Mouse (Mus musculus) urinary bladder, adult 2 months (tissue): ENCODE measurements around the gene Dnajb14. TPM values are rescaled to one million over a fixed set of nuclear protein-coding genes. Genes with fewer than 3 reads are reported as not detected.
A peak's percentile ranks its signal among the peaks of the same experiment; 100 is the strongest.
"Not testable (repeated sequence)": the region's sequence is repeated elsewhere in the genome, so short reads cannot be mapped to it uniquely, and the experiment has no call there.

Experiments used
- DNase-seq: peaks from one replicate; pipeline ENCODE4 v3.0.0; 2022; ENCODE audit warnings: low spot score
- polyA plus RNA-seq: library from polyadenylated mRNA; depleted of rRNA; stranded (reverse); fragments of >200 nt; gene quantifications from 2 replicates; pipeline ENCODE4 v1.2.3, GENCODE M21; 2012

The Dnajb14 gene
- polyA plus RNA-seq, 1 experiment, result 7.9 TPM

DNA sequence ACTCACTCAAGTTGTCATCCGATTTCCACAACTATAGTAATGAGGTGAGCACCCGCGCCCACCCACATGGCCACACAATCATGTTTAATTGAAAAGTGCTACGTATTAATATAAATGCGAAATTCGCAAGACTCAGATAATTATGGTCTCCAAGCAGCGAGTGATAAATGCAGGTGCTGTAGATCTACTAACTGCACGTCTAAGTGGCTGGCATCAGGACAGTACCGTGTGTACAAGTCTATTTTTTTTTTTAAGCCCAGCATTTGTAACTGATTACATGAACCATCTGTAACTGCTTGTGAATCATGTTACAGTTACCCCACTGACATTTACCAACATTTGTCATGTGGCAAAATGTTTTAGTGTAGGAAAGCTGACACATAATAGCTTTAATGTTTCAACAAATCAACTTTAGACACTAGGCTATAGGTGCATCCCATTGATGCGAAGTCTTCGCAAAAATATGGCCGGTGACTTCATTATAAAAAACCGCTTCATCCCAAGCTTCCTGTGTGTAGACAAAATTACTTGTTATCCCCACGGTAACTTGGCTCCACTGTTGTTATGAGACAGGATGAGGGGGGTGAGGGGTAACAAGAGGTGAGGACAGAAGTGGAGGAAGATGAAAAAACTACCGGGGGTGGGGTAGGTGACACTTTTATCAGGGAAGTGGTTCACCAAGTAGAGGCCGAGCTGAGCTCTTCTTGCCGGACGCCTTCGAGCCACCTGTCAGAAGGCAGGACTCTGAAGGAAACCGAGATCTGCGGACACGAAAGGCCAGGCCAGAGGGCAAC lies 3.9 kb upstream of the Dnajb14 start:
- no peak for DNase-seq

DNA sequence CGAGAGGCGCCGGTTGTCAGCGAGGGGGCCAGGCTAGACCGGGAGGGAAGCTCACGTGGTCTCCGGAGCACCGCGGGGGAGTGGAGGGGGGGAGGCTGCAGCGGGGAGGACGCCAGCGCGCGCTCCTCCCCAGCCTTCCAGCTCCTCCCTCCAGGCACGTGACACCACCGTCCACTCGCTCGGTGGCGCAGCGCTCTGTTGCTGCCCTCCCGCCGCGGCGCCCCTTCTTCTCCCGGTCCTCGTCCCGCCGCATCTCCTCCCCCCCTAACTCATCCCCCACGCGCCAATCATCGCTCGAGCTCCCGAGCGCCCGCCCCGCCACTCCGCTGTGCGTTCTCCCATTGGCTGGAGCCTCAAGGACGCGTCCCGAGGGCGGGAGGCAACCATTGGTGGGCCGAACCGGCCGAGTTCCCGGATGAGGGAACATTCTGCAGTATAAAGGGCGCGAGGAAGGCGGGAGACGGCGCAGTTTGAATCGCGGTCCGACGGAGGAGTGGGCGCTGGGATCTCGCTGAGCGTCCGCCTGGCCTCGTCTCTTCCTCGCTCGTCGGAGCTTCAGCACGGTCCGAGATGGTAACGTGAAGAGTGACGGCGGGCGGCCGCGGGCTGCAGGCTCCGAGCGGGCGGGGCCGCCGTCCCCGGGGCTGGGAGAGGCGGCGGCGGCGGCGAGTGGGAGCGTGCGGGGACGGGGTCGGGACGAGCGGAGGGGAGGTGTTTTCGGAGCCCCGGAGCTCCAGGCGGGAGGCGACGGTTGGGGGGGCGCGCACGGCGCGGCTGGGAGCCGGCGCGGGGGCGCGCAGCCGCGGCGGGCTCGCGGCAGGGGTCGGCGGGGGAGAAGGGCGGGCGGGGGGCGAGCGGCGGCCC lies 3.1 kb upstream of the Dnajb14 start, which contains the start of gene H2afz:
Gene H2afz, plus strand, starts transcription at position 364 of the 864 bp plus-strand sequence.
- DNase-seq, result peak; percentile 95

- peak; percentile 65 for DNase-seq
These were observed 2.2 kb upstream of the Dnajb14 start for GRCm38 (mm10) chr3:137864988-137865982.

- no peak for DNase-seq
These were observed 390 bp upstream of the Dnajb14 start for GRCm38 (mm10) chr3:137867133-137867436.

- no peak for DNase-seq
These were observed 829 bp downstream of the Dnajb14 start for GRCm38 (mm10) chr3:137868094-137868913.

- DNase-seq, result no peak
These were observed 1.9 kb downstream of the Dnajb14 start for GRCm38 (mm10) chr3:137869395-137869794.

- no peak for DNase-seq
These were observed 11.8 kb downstream of the Dnajb14 start for GRCm38 (mm10) chr3:137879313-137879712.

GRCm38 (mm10) chr3:137880109-137880748 lies 12.8 kb downstream of the Dnajb14 start:
- no peak for DNase-seq

DNA sequence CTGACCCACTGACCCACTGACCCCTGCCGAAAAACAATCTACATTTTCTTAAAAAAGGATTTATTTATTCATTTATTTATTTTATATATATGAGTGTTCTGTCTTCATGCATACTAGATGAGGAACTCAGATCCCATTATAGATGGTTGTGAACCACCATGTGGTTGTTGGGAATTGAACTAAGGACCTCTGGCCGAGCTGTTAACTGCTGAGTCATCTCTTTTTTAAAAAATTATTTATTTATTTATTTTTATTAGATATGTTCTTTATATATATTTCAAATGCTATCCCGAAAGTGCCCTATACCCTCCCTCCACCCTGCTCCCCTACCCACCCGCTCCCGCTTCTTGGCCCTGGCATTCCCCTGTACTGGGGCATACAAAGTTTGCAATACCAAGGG lies 13.6 kb downstream of the Dnajb14 start:
- no peak for DNase-seq

- no peak for DNase-seq
These were observed 20.5 kb downstream of the Dnajb14 start for GRCm38 (mm10) chr3:137887961-137888360.

- no peak for DNase-seq
These were observed 23.6 kb downstream of the Dnajb14 start for GRCm38 (mm10) chr3:137891089-137891488.

GRCm38 (mm10) chr3:137892118-137892517 lies 24.6 kb downstream of the Dnajb14 start:
- no peak for DNase-seq

DNA sequence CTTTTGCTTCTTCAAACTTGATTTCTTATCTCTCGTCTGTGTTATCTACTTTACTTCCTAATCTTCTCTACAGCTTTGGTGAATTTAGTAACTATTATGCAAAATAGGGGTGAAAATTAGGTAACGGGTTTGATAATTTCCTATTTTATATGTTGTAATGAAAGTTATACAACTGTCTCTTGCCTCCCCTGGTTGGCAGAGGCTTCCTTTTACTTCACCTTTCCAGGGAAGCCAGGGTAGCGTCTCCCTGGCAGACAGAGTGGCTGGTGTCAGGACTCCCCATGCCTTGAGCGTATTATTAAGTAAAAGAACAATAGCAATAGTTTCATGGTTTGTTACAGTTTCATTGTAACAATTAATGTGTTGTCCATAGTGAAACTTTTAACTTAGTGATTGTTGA lies 26.3 kb downstream of the Dnajb14 start:
- DNase-seq, result no peak

- no peak for DNase-seq
These were observed 27.7 kb downstream of the Dnajb14 start for GRCm38 (mm10) chr3:137895196-137895595.

DNA sequence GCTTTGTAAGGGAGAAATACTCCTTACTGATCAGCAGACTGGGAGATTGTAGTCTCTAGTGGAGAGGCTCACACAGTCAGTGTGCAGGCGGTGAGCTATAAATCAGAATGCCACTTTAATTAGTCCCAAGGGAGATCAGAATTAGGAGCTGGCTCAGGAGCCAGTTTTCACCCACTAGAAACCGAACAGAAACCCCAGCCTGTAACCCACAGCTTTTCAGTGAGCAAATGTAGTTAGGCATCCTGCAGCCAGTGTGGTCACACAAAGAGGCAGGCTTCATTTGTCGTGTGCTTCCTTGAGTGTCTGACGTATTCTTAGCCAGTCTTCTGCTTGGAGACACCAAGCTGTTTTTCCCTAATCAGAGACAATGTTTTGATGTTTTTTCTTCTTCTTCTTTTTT lies 28.9 kb downstream of the Dnajb14 start:
- no peak for DNase-seq

GRCm38 (mm10) chr3:137896867-137897266 lies 29.4 kb downstream of the Dnajb14 start:
- DNase-seq, result no peak

GRCm38 (mm10) chr3:137897685-137898084 lies 30.2 kb downstream of the Dnajb14 start:
- DNase-seq, result no peak

DNA sequence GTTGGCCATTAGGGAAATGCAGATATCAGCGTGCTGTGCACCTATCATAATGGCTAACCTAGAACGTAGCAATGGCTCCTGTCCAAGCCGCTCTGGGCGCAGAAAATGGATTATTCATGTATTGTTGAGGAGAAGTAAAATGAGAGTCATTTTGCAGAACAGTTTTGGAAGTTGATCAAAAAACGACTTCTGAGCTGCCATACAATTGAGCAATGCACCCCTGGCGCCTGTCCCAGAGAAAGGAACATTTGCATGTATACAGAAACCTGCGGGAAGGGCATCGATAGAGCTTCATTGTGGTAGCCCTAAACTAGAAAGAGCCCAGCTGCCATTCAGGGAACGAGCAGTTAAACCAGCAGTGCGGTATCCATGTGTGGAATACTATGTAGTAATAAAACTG lies 32.7 kb downstream of the Dnajb14 start:
- no peak for DNase-seq

DNA sequence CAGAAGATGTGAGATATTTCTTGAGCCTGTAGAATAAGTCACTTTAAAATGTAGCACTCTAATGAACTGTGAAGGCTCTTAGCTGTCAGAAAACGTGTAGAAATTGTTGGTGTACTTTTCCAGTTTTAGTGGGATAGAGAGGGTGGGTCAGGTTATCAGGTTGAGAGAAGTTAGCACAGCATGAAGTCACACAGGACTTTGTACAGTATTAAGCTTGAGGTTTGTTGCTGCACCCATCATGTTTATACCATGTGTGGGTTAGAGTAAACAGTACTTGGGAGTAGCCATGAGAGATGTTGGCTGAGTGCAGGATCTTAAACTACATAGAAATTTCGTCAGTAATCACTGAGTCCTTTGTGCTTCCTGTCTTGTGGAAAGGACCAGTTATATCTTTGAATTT lies 45.6 kb downstream of the Dnajb14 start:
- DNase-seq, result no peak

DNA sequence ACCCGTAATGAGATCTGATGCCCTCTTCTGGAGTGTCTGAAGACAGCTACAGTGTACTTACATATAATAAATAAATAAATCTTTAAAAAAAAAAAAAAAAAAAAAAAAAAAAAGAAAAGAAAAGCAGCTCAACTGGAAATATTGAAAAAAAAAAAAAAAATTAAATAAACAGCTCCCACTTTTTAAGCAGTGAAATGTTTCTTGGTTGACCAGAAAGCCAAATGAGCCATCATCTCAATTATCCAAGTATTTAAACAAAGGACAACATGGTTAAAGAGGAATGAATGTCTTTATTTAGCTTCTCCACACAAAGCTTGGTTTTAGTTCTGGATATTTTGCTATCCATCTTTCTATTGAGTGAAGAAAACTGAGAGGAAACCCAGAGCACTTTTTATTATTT lies 47.1 kb downstream of the Dnajb14 start:
- not testable (repeated sequence) for DNase-seq
